Mouse (Mus musculus) intestine, embryonic 14.5 days (tissue): Measurements from ENCODE around the gene Gm10392. TPM values are rescaled to one million over a fixed set of nuclear protein-coding genes. Genes with fewer than 3 reads are reported as not detected.

Source experiments
- ATAC-seq: fragments of 200-750 bp; cut with Nextera tagmentation; replicated peaks from 2 replicates; pipeline ENCODE4 v1.8.0; 2017; ENCODE audit warnings: low read depth, moderate number of reproducible peaks, moderate TSS enrichment, moderate library complexity; ENCODE audit not compliant: low FRiP score, low TSS enrichment
- DNase-seq: peaks from one replicate; pipeline ENCODE4 v3.0.0-alpha.2; 2018; ENCODE audit warnings: low spot score
- H3K27ac ChIP-seq: fragments of 300-500 bp; sonication (generic); 2 replicates; pipeline ENCODE4 v1.5.1; 2014; ENCODE audit warnings: low read depth, mild to moderate bottlenecking, control low read depth
- H3K27me3 ChIP-seq: fragments of 300-500 bp; sonication (generic); replicated peaks from 2 replicates; pipeline ENCODE4 v1.6.1; 2014; ENCODE audit warnings: low read length, control low read depth; ENCODE audit not compliant: control insufficient read depth, insufficient read depth
- H3K36me3 ChIP-seq: fragments of 300-500 bp; sonication (generic); 2 replicates; pipeline ENCODE4 v1.6.1; 2014; ENCODE audit warnings: low read length, control low read depth; ENCODE audit not compliant: control insufficient read depth, insufficient read depth
- H3K4me1 ChIP-seq: fragments of 300-500 bp; sonication (generic); replicated peaks from 2 replicates; pipeline ENCODE4 v1.6.1; 2014; ENCODE audit warnings: low read length, control low read depth, mixed read lengths; ENCODE audit not compliant: control insufficient read depth, insufficient read depth
- H3K4me2 ChIP-seq: fragments of 300-500 bp; sonication (generic); 2 replicates; pipeline ENCODE4 v1.6.1; 2014; ENCODE audit warnings: low read length
- H3K4me3 ChIP-seq: fragments of 300-500 bp; sonication (generic); 2 replicates; pipeline ENCODE4 v1.5.1; 2014; ENCODE audit warnings: low read depth, low read length, control low read depth, mixed read lengths
- H3K9ac ChIP-seq: fragments of 300-500 bp; sonication (generic); 2 replicates; pipeline ENCODE4 v1.6.1; 2014; ENCODE audit warnings: mild to moderate bottlenecking, low read length
- H3K9me3 ChIP-seq: fragments of 300-500 bp; sonication (generic); 2 replicates; pipeline ENCODE4 v1.6.1; 2016; ENCODE audit warnings: low read length, control low read depth; ENCODE audit not compliant: control insufficient read depth
- WGBS: fragments of 180-500 bp; shearing (Covaris S2); extraction: QIAGEN DNeasy Blood & Tissue Kit; methylation state at CpG from one replicate; pipeline ENCODE4 v1.1.7; 2014; 5-methylcytosine and 5-hydroxymethylcytosine counted together
- polyA plus RNA-seq: library from polyadenylated mRNA; unstranded; fragments of >200 nt; fragmentation: Nextera tagmentation; extraction: Ambion mirVana; gene quantifications from 2 replicates; pipeline ENCODE4 v1.2.1, GENCODE M21; 2014

Gm10392 gene
- polyA plus RNA-seq, 1 experiment from 2014 or later = not detected

GRCm38 (mm10) chr11:77491123-77491501, 27.9 kb downstream of the Gm10392 start:
- H3K9ac ChIP-seq = peak overlapping the region; percentile 84

GRCm38 (mm10) chr11:77490451-77490850, 28.5 kb downstream of the Gm10392 start:
- Histone ChIP-seq H3K4me2 (peak overlapping the region; percentile 90), H3K36me3 (no peaks in the 10 kb centered on the region), H3K4me3 (no peak overlapping the region; the same call in 1 of the 2 replicates), H3K27me3 (no peaks in the 10 kb centered on the region), H3K9ac (no peak overlapping the region), H3K9me3 (no peaks in the 10 kb centered on the region), H3K27ac (peak overlapping the region; percentile 93), H3K4me1 (peaks cover 55% of the 10 kb centered on the region)
- ATAC-seq (no peak), DNase-seq (no peak)
- WGBS = 75% methylated on average over 6 of the region's 6 CpGs

More at GRCm38 (mm10) chr11:77491123-77491501, 27.9 kb downstream of the Gm10392 start:
- Histone ChIP-seq H3K9me3 (no peaks in the 10 kb centered on the region), H3K27me3 (no peaks in the 10 kb centered on the region), H3K36me3 (no peaks in the 10 kb centered on the region), H3K4me2 (peak overlapping the region; percentile 81), H3K4me1 (peaks cover 60% of the 10 kb centered on the region), H3K27ac (peak overlapping the region; percentile 93), H3K4me3 (peak overlapping the region; percentile 80)
- DNase-seq (peak; percentile 99), ATAC-seq (peak; percentile 56)
- WGBS = under 1% methylated on average over 13 of the region's 13 CpGs

- under 1% methylated on average over 55 of the region's 87 CpGs for WGBS
- H3K27ac ChIP-seq = 0 out of 2 replicates have a peak within 1 kb of the TSS, but pooled peaks have one; percentile 33
Observed at GRCm38 (mm10) chr11:77489591-77490235, 29.3 kb downstream of the Gm10392 start, which contains the start of gene Ankrd13b. Gene Ankrd13b (minus strand): TSS chr11:77489678.

GRCm38 (mm10) chr11:77488771-77489581, 30.0 kb downstream of the Gm10392 start:
- WGBS = 3% methylated on average over 41 of the region's 55 CpGs
- peaks cover 41% of the 10 kb centered on the region for H3K4me1 ChIP-seq

More at GRCm38 (mm10) chr11:77489591-77490235, 29.3 kb downstream of the Gm10392 start, which contains the start of gene Ankrd13b:
- no peaks in the 10 kb centered on the region for H3K9me3 ChIP-seq
- H3K36me3 ChIP-seq = no peaks in the 10 kb centered on the region
- peaks cover 48% of the 10 kb centered on the region for H3K4me1 ChIP-seq
- H3K4me3 ChIP-seq = peak within 1 kb of the TSS; percentile 83
- peak within 1 kb of the TSS; percentile 84 for H3K9ac ChIP-seq
- ATAC-seq = peak; percentile 23; the same call in 1 of the 2 replicates
- peak; percentile 82 for DNase-seq
- H3K27me3 ChIP-seq = no peaks in the 10 kb centered on the region
- H3K4me2 ChIP-seq = peak within 1 kb of the TSS; percentile 90

GRCm38 (mm10) chr11:77486798-77487197, 32.2 kb downstream of the Gm10392 start:
- H3K27ac ChIP-seq = no peak overlapping the region
- no peaks in the 10 kb centered on the region for H3K9me3 ChIP-seq
- no peak for ATAC-seq
- H3K27me3 ChIP-seq = no peaks in the 10 kb centered on the region
- WGBS = 67% methylated on average over 5 of the region's 5 CpGs
- no peak for DNase-seq
- H3K4me1 ChIP-seq = peaks cover 33% of the 10 kb centered on the region
- H3K4me2 ChIP-seq = no peak overlapping the region
- no peak overlapping the region for H3K4me3 ChIP-seq
- no peak overlapping the region for H3K9ac ChIP-seq
- H3K36me3 ChIP-seq = no peaks in the 10 kb centered on the region

More at GRCm38 (mm10) chr11:77488771-77489581, 30.0 kb downstream of the Gm10392 start:
- H3K4me3 ChIP-seq = peak overlapping the region; percentile 83
- peak overlapping the region; percentile 84 for H3K9ac ChIP-seq
- peak overlapping the region; percentile 90 for H3K4me2 ChIP-seq
- no peak overlapping the region for H3K27ac ChIP-seq
- peak; percentile 72 for DNase-seq
- no peak for ATAC-seq
- H3K27me3 ChIP-seq = no peaks in the 10 kb centered on the region
- no peaks in the 10 kb centered on the region for H3K36me3 ChIP-seq
- H3K9me3 ChIP-seq = no peaks in the 10 kb centered on the region

- Histone ChIP-seq H3K27ac (no peak overlapping the region), H3K4me2 (no peak overlapping the region), H3K4me1 (peaks cover 24% of the 10 kb centered on the region), H3K36me3 (no peaks in the 10 kb centered on the region), H3K9ac (no peak overlapping the region), H3K9me3 (no peaks in the 10 kb centered on the region), H3K27me3 (no peaks in the 10 kb centered on the region), H3K4me3 (no peak overlapping the region)
- WGBS = 64% methylated on average over 6 of the region's 6 CpGs
- DNase-seq = no peak
- ATAC-seq = no peak
Observed at GRCm38 (mm10) chr11:77485229-77485628, 33.8 kb downstream of the Gm10392 start.

GRCm38 (mm10) chr11:77483510-77484255, 35.3 kb downstream of the Gm10392 start:
- DNase-seq (no peak), ATAC-seq (no peak)
- no peaks in the 10 kb centered on the region for H3K36me3 ChIP-seq
- no peak overlapping the region for H3K9ac ChIP-seq
- H3K27ac ChIP-seq = no peak overlapping the region
- H3K27me3 ChIP-seq = no peaks in the 10 kb centered on the region
- 47% methylated on average over 11 of the region's 11 CpGs for WGBS
- no peak overlapping the region for H3K4me2 ChIP-seq
- H3K9me3 ChIP-seq = no peaks in the 10 kb centered on the region
- H3K4me3 ChIP-seq = no peak overlapping the region
- peaks cover 17% of the 10 kb centered on the region for H3K4me1 ChIP-seq

GRCm38 (mm10) chr11:77483043-77483442, 36.0 kb downstream of the Gm10392 start:
- Histone ChIP-seq H3K4me1 (peaks cover 11% of the 10 kb centered on the region; the same call in 1 of the 2 replicates), H3K4me2 (no peak overlapping the region), H3K9ac (no peak overlapping the region), H3K9me3 (no peaks in the 10 kb centered on the region), H3K4me3 (no peak overlapping the region), H3K36me3 (no peaks in the 10 kb centered on the region), H3K27ac (no peak overlapping the region), H3K27me3 (no peaks in the 10 kb centered on the region)
- ATAC-seq = no peak
- WGBS = 69% methylated on average over 3 of the region's 3 CpGs
- no peak for DNase-seq
